Mouse (Mus musculus): ENCODE results near the gene Fbl. TPM values are rescaled to one million over a fixed set of nuclear protein-coding genes. Genes with fewer than 3 reads are reported as not detected.
"Not testable (repeated sequence)": the region's sequence is repeated elsewhere in the genome, so short reads cannot be mapped to it uniquely, and the experiment has no call there.

Fbl gene
- 57.1 and 66.1 TPM in 2 replicates for polyA plus RNA-seq (2015; fragmentation: Nextera tagmentation; extraction: Ambion mirVana)

DNA sequence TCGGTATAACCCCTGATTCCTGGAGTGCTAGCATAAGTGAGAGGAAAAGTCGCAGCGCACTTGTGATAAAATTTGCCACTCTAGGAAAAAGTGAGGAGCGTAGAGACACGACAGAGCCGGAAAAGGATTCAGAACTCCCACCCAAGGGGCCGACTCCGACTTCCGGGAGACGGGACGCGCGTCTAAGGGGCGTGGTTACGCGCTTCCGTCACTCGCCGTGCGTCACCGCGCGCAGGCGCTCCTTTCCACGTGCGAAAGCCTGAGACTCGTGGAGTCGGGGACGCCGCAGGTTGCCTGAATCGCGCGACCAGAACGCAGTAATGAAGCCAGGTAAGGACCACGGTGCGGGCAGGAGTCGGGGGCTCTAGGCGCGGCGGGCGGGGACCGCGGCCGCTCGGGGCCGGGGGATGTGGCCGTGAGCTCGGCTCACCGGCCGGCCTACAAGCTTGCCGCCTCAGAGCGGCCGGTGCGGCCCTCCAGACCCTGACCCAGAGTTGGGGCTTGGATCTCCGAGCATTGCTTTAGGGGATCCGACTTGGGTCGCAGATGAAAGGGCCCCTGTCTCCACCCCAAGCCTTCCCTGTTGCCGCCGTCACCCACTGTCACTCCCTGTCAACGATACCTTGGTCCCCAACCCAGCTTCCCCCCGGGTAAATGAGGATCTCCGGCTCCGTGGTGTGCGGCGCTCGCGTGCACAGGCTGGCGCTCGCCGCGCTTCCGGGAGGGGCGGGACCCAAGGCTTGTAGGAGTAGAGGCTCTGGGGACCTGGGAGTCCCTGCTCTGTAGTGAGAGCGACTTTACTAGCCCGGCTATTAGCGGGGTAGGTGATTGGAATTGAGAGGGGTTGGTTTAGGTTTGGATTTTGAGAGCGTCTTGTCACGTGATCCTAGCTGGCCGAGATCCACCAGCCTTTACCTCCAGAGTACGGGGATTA is at the start of gene Fbl:
Gene Fbl (plus strand): TSS at position 222 of the 934 bp plus-strand sequence.
- Histone ChIP-seq H3K27me3 (replicated peaks; ENCODE audit: control insufficient read depth, insufficient read depth, low read length) (no peaks in the 10 kb centered on the region), H3K9ac (ENCODE audit: low read depth, low read length) (peak within 1 kb of the TSS; percentile 65), H3K4me3 (ENCODE audit: low read length) (peak within 1 kb of the TSS; percentile 66), H3K9me3 (ENCODE audit: control insufficient read depth, low read length) (no peaks in the 10 kb centered on the region), H3K36me3 (ENCODE audit: control insufficient read depth, insufficient read depth, low read length) (no peaks in the 10 kb centered on the region), H3K27ac (ENCODE audit: low read depth, low read length) (peak within 1 kb of the TSS; percentile 78), H3K4me2 (ENCODE audit: low read length) (peak within 1 kb of the TSS; percentile 88), H3K4me1 (ENCODE audit: control insufficient read depth, insufficient read depth, low read depth, low read length) (peaks cover 25% of the 10 kb centered on the region)
- under 1% methylated on average over 74 of the region's 80 CpGs for WGBS
- peak; percentile 93 for ATAC-seq

- Histone ChIP-seq H3K9me3 (ENCODE audit: control insufficient read depth, low read length) (no peaks in the 10 kb centered on the region), H3K36me3 (ENCODE audit: control insufficient read depth, insufficient read depth, low read length) (no peaks in the 10 kb centered on the region), H3K4me3 (ENCODE audit: low read length) (no peak within 1 kb of the TSS), H3K27ac (ENCODE audit: low read depth, low read length) (no peak within 1 kb of the TSS), H3K4me1 (ENCODE audit: control insufficient read depth, insufficient read depth, low read depth, low read length) (no peaks in the 10 kb centered on the region), H3K9ac (ENCODE audit: low read depth, low read length) (no peak within 1 kb of the TSS), H3K4me2 (ENCODE audit: low read length) (no peak within 1 kb of the TSS), H3K27me3 (replicated peaks; ENCODE audit: control insufficient read depth, insufficient read depth, low read length) (no peaks in the 10 kb centered on the region)
- ATAC-seq: no peak
- WGBS: 85% methylated on average over 5 of the region's 5 CpGs
Observed at GRCm38 (mm10) chr7:28129166-28129565, 40.3 kb upstream of the Fbl start, which contains the start of gene 9530053A07Rik. 9530053A07Rik (plus strand) TSS chr7:28129466.

- ATAC-seq: peak; percentile 64; the same call in 1 of the 2 replicates
- no peaks in the 10 kb centered on the region for H3K27me3 ChIP-seq (replicated peaks; ENCODE audit: control insufficient read depth, insufficient read depth, low read length)
- no peaks in the 10 kb centered on the region for H3K9me3 ChIP-seq (ENCODE audit: control insufficient read depth, low read length)
- H3K4me3 ChIP-seq (ENCODE audit: low read length): no peak overlapping the region
- H3K9ac ChIP-seq (ENCODE audit: low read depth, low read length): no peak overlapping the region
- WGBS: 59% methylated on average over 5 of the region's 5 CpGs
- H3K27ac ChIP-seq (ENCODE audit: low read depth, low read length): no peak overlapping the region
- H3K4me1 ChIP-seq (ENCODE audit: control insufficient read depth, insufficient read depth, low read depth, low read length): no peaks in the 10 kb centered on the region
- H3K4me2 ChIP-seq (ENCODE audit: low read length): no peak overlapping the region
- H3K36me3 ChIP-seq (ENCODE audit: control insufficient read depth, insufficient read depth, low read length): no peaks in the 10 kb centered on the region
Observed at GRCm38 (mm10) chr7:28137613-28138012, 31.9 kb upstream of the Fbl start.

DNA sequence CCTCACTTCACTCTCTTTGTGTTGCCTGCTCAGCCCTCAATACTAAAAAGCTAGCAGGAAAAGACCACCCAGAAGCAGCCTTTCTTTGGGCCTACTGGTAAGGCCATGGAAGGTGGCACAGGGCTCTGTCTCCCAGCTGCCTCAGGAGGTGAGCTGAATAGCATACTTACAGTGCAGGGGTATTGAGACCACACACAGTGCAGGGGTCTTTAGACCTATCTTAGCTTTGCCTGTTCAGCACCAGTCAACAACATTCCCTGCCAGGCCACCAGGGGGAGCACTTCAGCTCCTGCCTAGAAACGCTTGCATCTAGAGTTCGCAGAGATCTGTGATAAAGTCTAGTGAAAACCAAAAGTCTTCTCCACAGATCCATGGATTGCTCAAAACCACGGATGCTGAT is 21.2 kb upstream of the Fbl start:
- H3K27ac ChIP-seq (ENCODE audit: low read depth, low read length): no peak overlapping the region
- H3K36me3 ChIP-seq (ENCODE audit: control insufficient read depth, insufficient read depth, low read length): no peaks in the 10 kb centered on the region
- WGBS: 24% methylated on average over 3 of the region's 3 CpGs
- H3K4me3 ChIP-seq (ENCODE audit: low read length): no peak overlapping the region
- H3K9me3 ChIP-seq (ENCODE audit: control insufficient read depth, low read length): peaks cover 3% of the 10 kb centered on the region; the same call in 1 of the 2 replicates
- peak; percentile 68; the same call in 1 of the 2 replicates for ATAC-seq
- no peaks in the 10 kb centered on the region; the same call in 1 of the 2 replicates for H3K4me1 ChIP-seq (ENCODE audit: control insufficient read depth, insufficient read depth, low read depth, low read length)
- H3K9ac ChIP-seq (ENCODE audit: low read depth, low read length): no peak overlapping the region
- no peaks in the 10 kb centered on the region for H3K27me3 ChIP-seq (replicated peaks; ENCODE audit: control insufficient read depth, insufficient read depth, low read length)
- H3K4me2 ChIP-seq (ENCODE audit: low read length): no peak overlapping the region

GRCm38 (mm10) chr7:28149841-28150240 is 19.7 kb upstream of the Fbl start:
- Histone ChIP-seq H3K4me1 (ENCODE audit: control insufficient read depth, insufficient read depth, low read depth, low read length) (no peaks in the 10 kb centered on the region; the same call in 1 of the 2 replicates), H3K9me3 (ENCODE audit: control insufficient read depth, low read length) (no peaks in the 10 kb centered on the region), H3K4me2 (ENCODE audit: low read length) (no peak overlapping the region), H3K9ac (ENCODE audit: low read depth, low read length) (no peak overlapping the region), H3K36me3 (ENCODE audit: control insufficient read depth, insufficient read depth, low read length) (no peaks in the 10 kb centered on the region), H3K27ac (ENCODE audit: low read depth, low read length) (no peak overlapping the region), H3K27me3 (replicated peaks; ENCODE audit: control insufficient read depth, insufficient read depth, low read length) (no peaks in the 10 kb centered on the region), H3K4me3 (ENCODE audit: low read length) (no peak overlapping the region)
- ATAC-seq: no peak
- WGBS: 95% methylated on average over 1 of the region's 1 CpGs

- no peak for ATAC-seq
- WGBS: 15% methylated on average over 13 of the region's 13 CpGs
- H3K27ac ChIP-seq (ENCODE audit: low read depth, low read length): no peak overlapping the region
- H3K4me3 ChIP-seq (ENCODE audit: low read length): no peak overlapping the region
- no peaks in the 10 kb centered on the region; the same call in 1 of the 2 replicates for H3K4me1 ChIP-seq (ENCODE audit: control insufficient read depth, insufficient read depth, low read depth, low read length)
- H3K4me2 ChIP-seq (ENCODE audit: low read length): no peak overlapping the region
- H3K9me3 ChIP-seq (ENCODE audit: control insufficient read depth, low read length): no peaks in the 10 kb centered on the region
- H3K27me3 ChIP-seq (replicated peaks; ENCODE audit: control insufficient read depth, insufficient read depth, low read length): no peaks in the 10 kb centered on the region
- no peaks in the 10 kb centered on the region for H3K36me3 ChIP-seq (ENCODE audit: control insufficient read depth, insufficient read depth, low read length)
- H3K9ac ChIP-seq (ENCODE audit: low read depth, low read length): no peak overlapping the region; the same call in 1 of the 2 replicates
Observed at GRCm38 (mm10) chr7:28151584-28152221, 17.8 kb upstream of the Fbl start.

GRCm38 (mm10) chr7:28153595-28153994 is 15.9 kb upstream of the Fbl start:
- H3K4me3 ChIP-seq (ENCODE audit: low read length); H3K4me2 ChIP-seq (ENCODE audit: low read length); H3K4me1 ChIP-seq (ENCODE audit: control insufficient read depth, insufficient read depth, low read depth, low read length); H3K27ac ChIP-seq (ENCODE audit: low read depth, low read length); H3K9ac ChIP-seq (ENCODE audit: low read depth, low read length); H3K36me3 ChIP-seq (ENCODE audit: control insufficient read depth, insufficient read depth, low read length); H3K27me3 ChIP-seq (replicated peaks; ENCODE audit: control insufficient read depth, insufficient read depth, low read length); H3K9me3 ChIP-seq (ENCODE audit: control insufficient read depth, low read length): not testable (repeated sequence)
- 29% methylated on average over 5 of the region's 5 CpGs for WGBS
- ATAC-seq: peak; percentile 67; the same call in 1 of the 2 replicates

- Histone ChIP-seq H3K4me1 (ENCODE audit: control insufficient read depth, insufficient read depth, low read depth, low read length) (no peaks in the 10 kb centered on the region), H3K36me3 (ENCODE audit: control insufficient read depth, insufficient read depth, low read length) (no peaks in the 10 kb centered on the region), H3K27me3 (replicated peaks; ENCODE audit: control insufficient read depth, insufficient read depth, low read length) (no peaks in the 10 kb centered on the region), H3K27ac (ENCODE audit: low read depth, low read length) (no peak overlapping the region), H3K9ac (ENCODE audit: low read depth, low read length) (no peak overlapping the region), H3K4me2 (ENCODE audit: low read length) (no peak overlapping the region), H3K4me3 (ENCODE audit: low read length) (no peak overlapping the region), H3K9me3 (ENCODE audit: control insufficient read depth, low read length) (no peaks in the 10 kb centered on the region)
- 71% methylated on average over 6 of the region's 6 CpGs for WGBS
- no peak for ATAC-seq
Observed at GRCm38 (mm10) chr7:28159292-28159691, 10.2 kb upstream of the Fbl start.

- WGBS: 72% methylated on average over 3 of the region's 3 CpGs
- Histone ChIP-seq H3K4me1 (ENCODE audit: control insufficient read depth, insufficient read depth, low read depth, low read length) (no peaks in the 10 kb centered on the region), H3K9ac (ENCODE audit: low read depth, low read length) (no peak overlapping the region), H3K4me3 (ENCODE audit: low read length) (no peak overlapping the region), H3K36me3 (ENCODE audit: control insufficient read depth, insufficient read depth, low read length) (no peaks in the 10 kb centered on the region), H3K27ac (ENCODE audit: low read depth, low read length) (no peak overlapping the region), H3K4me2 (ENCODE audit: low read length) (no peak overlapping the region), H3K9me3 (ENCODE audit: control insufficient read depth, low read length) (no peaks in the 10 kb centered on the region), H3K27me3 (replicated peaks; ENCODE audit: control insufficient read depth, insufficient read depth, low read length) (no peaks in the 10 kb centered on the region)
- no peak for ATAC-seq
Observed at GRCm38 (mm10) chr7:28159893-28160292, 9.6 kb upstream of the Fbl start.

All from hindbrain, embryonic 16.5 days (tissue).